Mouse (Mus musculus): Measurements from ENCODE around the gene Retreg1. TPM values are rescaled to one million over a fixed set of nuclear protein-coding genes. Genes with fewer than 3 reads are reported as not detected.
"Not testable (repeated sequence)": the region's sequence is repeated elsewhere in the genome, so short reads cannot be mapped to it uniquely, and the experiment has no call there.

The Retreg1 gene
- total RNA-seq, 2 experiments from 2014 or later = 31.4 to 34.8 TPM

- DNase-seq (ENCODE audit: low spot score in 2 of 2) = no peak
Measured at GRCm38 (mm10) chr15:25942415-25942814, 99.4 kb downstream of the Retreg1 start.

DNA sequence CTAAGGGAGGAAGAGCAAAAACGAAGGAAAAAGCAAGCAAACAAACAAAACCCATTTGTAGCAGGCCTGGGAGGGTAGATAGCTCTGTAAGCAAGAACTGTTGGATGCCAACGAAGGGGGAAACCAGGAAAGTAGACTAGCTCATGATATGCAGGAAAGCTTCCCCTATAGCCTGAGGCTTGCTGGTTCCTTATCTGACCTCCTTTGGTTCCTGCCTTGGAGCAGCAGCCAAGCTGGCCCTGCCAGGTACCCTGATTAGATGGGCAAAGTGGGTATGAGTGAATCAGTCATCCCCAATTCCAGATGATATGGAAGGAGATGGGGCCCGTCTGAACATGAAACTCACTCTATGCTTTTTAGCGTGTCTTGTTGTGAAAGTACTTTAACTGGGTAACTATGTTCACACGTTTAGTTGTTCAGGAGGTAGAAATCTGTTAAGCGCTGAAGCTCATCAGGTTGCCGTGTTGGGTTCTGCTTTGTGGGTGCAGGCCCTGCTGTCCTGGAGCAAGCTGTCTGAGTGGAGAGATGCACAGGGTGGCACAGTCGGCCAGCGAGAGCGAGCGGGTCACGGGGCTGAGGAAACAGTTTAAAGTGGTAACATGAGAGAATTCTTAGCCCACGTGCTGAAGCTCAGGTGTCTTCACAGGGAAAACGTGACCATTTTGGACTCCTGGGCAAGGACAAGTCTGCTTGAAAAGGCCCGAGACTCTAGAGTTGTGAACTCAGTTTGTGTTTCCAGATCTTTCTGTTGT, 100.6 kb downstream of the Retreg1 start:
- no peak for DNase-seq (ENCODE audit: low spot score in 2 of 2)

- DNase-seq (ENCODE audit: low spot score in 2 of 2) = no peak
Measured at GRCm38 (mm10) chr15:25945224-25945623, 102.2 kb downstream of the Retreg1 start.

DNA sequence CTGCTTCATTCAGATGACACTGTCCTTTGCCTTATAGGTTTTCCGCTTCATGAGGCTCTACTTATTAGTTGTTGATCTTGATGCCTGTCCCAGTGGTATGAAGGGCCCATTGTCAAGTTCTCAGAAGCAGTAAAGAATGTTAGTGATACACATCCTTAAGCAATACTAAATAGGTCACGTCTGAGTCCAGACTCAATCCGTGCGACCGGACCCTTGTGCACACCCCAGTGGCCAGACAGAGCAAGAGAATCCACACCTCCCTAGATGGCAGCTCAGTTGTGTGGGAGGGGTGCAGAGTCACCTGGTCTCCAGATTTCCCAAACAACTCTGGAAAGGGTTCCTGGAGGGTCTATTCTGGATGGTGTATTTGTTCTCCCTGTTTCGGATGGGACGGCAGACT, 103.5 kb downstream of the Retreg1 start:
- no peak for DNase-seq (ENCODE audit: low spot score in 2 of 2)

DNA sequence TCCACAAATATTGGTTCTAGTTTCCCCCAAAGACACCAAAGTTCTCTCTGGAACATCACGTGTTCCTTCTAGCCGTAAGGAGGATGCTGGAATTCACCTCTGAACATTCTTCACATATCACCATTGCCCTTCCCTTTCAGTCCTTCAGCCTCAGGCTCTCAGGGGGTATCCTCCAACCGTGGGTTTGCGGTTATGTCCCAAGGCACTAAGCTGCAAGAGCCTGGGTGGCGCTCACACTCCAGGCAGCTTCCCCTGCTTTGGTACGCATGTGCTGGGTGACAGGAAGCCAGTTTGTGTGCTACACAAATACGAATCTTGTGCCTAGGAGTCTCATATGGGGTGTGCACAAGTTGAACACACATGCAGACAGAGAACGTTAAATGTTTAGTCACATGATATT, 104.4 kb downstream of the Retreg1 start:
- no peak for DNase-seq (ENCODE audit: low spot score in 2 of 2)

- no peak for DNase-seq (ENCODE audit: low spot score in 2 of 2)
Measured at GRCm38 (mm10) chr15:25948257-25949223, 105.6 kb downstream of the Retreg1 start.

- no peak for DNase-seq (ENCODE audit: low spot score in 2 of 2)
Measured at GRCm38 (mm10) chr15:25949696-25950095, 106.7 kb downstream of the Retreg1 start.

GRCm38 (mm10) chr15:25950584-25950983, 107.6 kb downstream of the Retreg1 start:
- DNase-seq (ENCODE audit: low spot score in 2 of 2) = no peak

- no peak for DNase-seq (ENCODE audit: low spot score in 2 of 2)
Measured at GRCm38 (mm10) chr15:25951037-25951436, 108.1 kb downstream of the Retreg1 start.

- DNase-seq (ENCODE audit: low spot score in 2 of 2) = no peak
Measured at GRCm38 (mm10) chr15:25956001-25956400, 113.0 kb downstream of the Retreg1 start.

GRCm38 (mm10) chr15:25956422-25957117, 113.6 kb downstream of the Retreg1 start:
- DNase-seq (ENCODE audit: low spot score in 2 of 2) = no peak

DNA sequence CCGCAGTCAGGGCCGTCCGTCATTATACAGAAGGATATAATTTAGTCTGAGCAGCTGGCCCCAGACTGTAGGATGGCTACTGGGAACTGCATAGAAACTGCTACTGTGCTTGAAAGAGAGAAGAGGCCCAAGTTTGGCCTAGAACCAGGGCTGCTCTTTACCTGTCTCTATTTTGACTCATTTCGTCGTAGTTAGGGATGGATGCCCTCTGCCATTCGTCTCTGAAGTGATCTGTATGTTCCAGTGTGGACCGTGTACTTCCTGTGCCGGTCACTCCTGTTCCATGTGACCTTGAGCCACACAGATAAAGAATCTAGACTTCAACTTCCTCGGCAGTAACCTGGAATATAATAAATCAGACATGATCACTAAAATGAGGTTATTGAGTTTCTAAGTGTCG, 114.7 kb downstream of the Retreg1 start:
- DNase-seq (ENCODE audit: low spot score in 2 of 2) = no peak

DNA sequence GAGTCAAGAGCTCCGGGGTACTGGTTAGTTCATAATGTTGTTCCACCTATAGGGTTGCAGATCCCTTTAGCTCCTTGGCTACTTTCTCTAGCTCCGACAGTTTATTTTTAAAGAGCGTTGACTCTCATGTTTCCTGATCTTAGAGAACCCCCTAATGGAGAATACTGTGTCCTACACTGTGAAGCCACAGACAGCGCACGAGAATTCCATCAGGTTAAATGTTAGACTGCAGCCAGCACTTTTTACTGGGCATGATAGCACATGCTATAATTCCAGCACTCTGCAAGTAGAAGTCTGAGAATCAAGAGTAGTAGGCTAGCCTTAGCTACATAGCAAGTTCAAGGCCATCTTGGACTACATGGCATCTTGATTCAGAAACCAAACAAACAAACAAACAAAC, 116.4 kb downstream of the Retreg1 start:
- peak in 1 of 2 experiments; percentile 71 for DNase-seq (ENCODE audit: low spot score in 2 of 2)

GRCm38 (mm10) chr15:25960231-25960630, 117.3 kb downstream of the Retreg1 start:
- no peak for DNase-seq (ENCODE audit: low spot score in 2 of 2)

DNA sequence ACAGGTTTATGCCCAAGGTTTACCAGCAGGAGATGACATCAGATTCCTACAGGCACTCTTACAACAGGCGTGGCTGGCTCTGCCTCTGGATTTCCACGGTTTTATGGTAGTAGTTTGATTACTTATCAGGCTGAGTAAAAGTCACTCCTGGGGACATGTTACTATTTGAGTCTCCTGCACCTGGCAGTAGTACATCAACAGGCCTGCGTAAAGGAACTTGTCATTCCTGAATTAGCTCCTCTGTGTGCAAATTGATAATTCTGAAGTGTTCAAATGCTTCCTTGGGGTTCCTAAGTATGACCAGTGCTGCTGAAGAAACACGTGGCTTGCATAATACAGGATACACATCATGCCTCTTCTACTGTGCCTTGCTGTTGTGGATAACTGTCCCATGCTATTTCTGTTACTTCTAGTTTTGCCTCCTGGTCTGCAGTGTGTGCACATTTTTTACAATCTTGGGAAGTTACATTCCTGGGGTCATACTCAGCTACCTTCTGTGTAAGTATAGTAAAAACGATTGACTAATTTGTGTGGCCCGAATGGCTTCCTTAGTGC, 123.3 kb downstream of the Retreg1 start:
- no peak for DNase-seq (ENCODE audit: low spot score in 2 of 2)

- DNase-seq (ENCODE audit: low spot score in 2 of 2) = no peak
Measured at GRCm38 (mm10) chr15:25971596-25971995, 128.6 kb downstream of the Retreg1 start.

DNA sequence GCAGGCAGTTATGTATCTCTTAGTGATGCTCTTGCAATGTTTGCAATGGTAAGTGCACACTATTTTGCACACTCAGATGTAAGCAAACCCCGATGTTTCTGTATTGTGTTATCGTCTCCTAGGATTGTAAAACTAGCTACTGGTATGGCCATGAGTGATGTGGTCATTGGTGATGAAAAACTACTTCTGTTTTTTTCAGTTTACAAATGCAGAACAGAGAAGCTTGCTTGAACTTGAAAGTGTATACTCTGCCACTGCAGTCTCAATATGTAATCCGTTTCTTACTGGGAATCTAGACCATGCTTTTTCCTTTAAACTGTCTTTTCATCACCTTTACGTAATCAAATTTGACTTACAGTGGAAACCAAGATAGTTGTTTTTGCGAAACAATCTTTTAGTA, 129.8 kb downstream of the Retreg1 start:
- no peak for DNase-seq (ENCODE audit: low spot score in 2 of 2)

GRCm38 (mm10) chr15:25974352-25974751, 131.4 kb downstream of the Retreg1 start:
- DNase-seq (ENCODE audit: low spot score in 2 of 2) = no peak

DNA sequence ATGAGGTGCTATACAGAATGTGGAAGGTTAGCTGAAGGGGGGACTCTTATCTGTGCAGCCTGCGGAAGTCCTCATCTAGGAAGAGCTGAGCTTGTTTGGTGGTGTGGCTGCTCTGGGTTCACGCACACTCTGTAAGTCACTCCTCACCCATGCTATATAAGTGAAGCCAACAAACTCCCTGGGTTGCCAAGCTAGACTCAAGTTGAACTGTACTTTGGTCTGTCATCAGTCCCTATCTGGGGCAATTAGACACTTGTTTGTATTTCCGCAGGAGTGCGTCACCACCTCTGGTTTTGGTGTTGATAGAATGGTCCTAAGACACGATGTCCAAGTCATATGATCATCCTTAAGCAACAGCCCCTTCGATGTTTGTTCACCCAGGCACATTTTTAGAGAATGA, 132.8 kb downstream of the Retreg1 start:
- DNase-seq (ENCODE audit: low spot score in 2 of 2) = no peak

GRCm38 (mm10) chr15:25983614-25984013, 140.6 kb downstream of the Retreg1 start:
- DNase-seq (ENCODE audit: low spot score in 2 of 2) = not testable (repeated sequence)

DNA sequence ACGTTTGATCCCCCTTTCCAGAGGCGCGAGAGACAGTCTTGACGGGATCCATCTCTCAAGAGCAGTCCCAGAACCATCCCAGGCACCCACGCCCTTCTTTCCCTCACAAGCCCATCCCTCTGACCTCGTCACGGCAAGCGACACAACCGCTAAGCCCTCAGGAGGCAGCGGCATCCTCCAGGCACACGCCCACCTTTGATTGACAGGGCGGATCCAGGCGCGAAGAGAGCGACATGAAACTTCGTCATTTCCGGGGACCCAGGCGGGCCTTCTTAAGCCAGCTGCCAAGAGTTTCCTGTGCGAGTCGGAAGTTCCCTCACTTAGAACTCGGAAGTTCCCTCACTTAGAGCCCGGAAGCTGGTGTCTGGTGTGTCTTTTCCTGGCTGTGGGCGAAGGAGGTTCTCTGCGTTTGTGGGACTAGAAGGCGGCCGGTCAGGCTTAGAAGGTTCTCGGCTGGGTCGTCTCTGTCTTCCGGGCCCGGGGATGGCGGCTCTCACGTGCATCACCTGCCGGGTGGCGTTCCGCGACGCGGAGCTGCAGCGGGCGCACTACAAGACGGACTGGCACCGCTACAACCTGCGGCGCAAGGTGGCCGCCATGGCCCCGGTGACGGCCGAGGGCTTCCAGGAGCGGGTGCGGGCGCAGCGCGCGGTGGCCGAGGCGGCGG, 141.2 kb downstream of the Retreg1 start, which contains the start of gene Zfp622:
Gene Zfp622 (plus strand): TSS at position 300 of the 667 bp plus-strand sequence.
- peak; percentile 91 to 98 for DNase-seq (ENCODE audit: low spot score in 2 of 2)

Data from layer of hippocampus, postnatal 14 days (tissue).